ENCODE assay signal across 8 mouse cellular contexts in the genomic region with DNA sequence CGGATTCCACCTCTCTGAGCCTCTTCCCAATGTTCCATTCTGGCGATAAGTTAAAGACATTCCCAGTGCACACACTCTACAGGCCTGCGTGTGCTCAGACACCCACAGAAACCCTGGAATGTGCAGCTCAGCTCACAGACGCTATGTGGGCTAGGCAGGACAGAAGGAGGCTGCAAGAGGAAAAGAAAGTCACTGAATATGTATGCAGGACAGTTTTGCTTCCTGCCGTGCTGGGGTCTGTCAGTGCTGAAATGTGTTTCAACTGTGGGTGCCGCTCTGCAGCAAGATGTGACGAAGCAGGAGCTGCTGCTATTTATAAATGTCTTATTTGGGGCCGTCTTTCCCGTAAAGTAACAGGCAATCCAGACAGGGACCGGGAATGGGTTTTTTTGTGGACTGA. TPM values are rescaled to one million over a fixed set of nuclear protein-coding genes. Genes with fewer than 3 reads are reported as not detected.
A peak's percentile ranks its signal among the peaks of the same experiment; 100 is the strongest.
DNase-seq lines count a peak whose midpoint lies in the region; ATAC-seq lines count a peak whose summit lies in the region.
"Had no signal": no experiment of that assay in that cellular context is flagged by ENCODE, and none has a peak within 500 bp of the region (broad histone marks: within the 10 kb centered on the region; RNA-seq: fewer than 3 reads in every experiment).

No protein-coding gene starts in this region.

- no peaks in the 10 kb centered on the region for H3K27me3 ChIP-seq in limb, embryonic 15.5 days
- no peaks in the 10 kb centered on the region for H3K27me3 ChIP-seq in limb, embryonic 10.5 days (ENCODE audit: low read depth, poor library complexity, severe bottlenecking)
- no peaks in the 10 kb centered on the region for H3K27me3 ChIP-seq in midbrain, embryonic 10.5 days (ENCODE audit: low read depth, poor library complexity, severe bottlenecking)

- no peak for DNase-seq in limb, embryonic 10.5 days (ENCODE audit: low spot score)
- peak; percentile 57 to 77 for DNase-seq in frontal cortex, postnatal 10 days (ENCODE audit: low spot score in 2 of 2)
- DNase-seq in layer of hippocampus, adult 9-11 months, result peak; percentile 90
- peak; percentile 80 to 92 for DNase-seq in right cerebral cortex, postnatal 36 days (ENCODE audit: low spot score in 2 of 2)
- DNase-seq in B cell, adult 2 months, result no peak
- DNase-seq in midbrain, embryonic 10.5 days (ENCODE audit: low spot score), result no peak
- DNase-seq: gastrocnemius, postnatal 14 days had no signal

- H3K4me3 ChIP-seq in limb, embryonic 15.5 days, result no peak overlapping the region
- no peak overlapping the region for H3K4me3 ChIP-seq in limb, embryonic 10.5 days
- H3K4me3 ChIP-seq in midbrain, embryonic 10.5 days, result no peak overlapping the region

- WGBS in limb, embryonic 15.5 days, result 60% methylated on average over 10 of the region's 10 CpGs
- WGBS in limb, embryonic 10.5 days, result 85% methylated on average over 10 of the region's 10 CpGs
- WGBS in midbrain, embryonic 10.5 days, result 78% methylated on average over 10 of the region's 10 CpGs

- no peaks in the 10 kb centered on the region for H3K36me3 ChIP-seq in limb, embryonic 15.5 days
- H3K36me3 ChIP-seq in limb, embryonic 10.5 days, result peaks cover 9% of the 10 kb centered on the region; the same call in 1 of the 2 replicates
- peaks cover 19% of the 10 kb centered on the region for H3K36me3 ChIP-seq in midbrain, embryonic 10.5 days

- no peak overlapping the region for H3K4me2 ChIP-seq in limb, embryonic 15.5 days

- H3K9me3 ChIP-seq in limb, embryonic 15.5 days, result no peaks in the 10 kb centered on the region
- no peaks in the 10 kb centered on the region for H3K9me3 ChIP-seq in limb, embryonic 10.5 days (replicated peaks)
- no peaks in the 10 kb centered on the region for H3K9me3 ChIP-seq in midbrain, embryonic 10.5 days (replicated peaks)

- peaks cover 32% of the 10 kb centered on the region for H3K4me1 ChIP-seq in limb, embryonic 15.5 days
- peaks cover 20% of the 10 kb centered on the region; the same call in 1 of the 2 replicates for H3K4me1 ChIP-seq in limb, embryonic 10.5 days
- peaks cover 25% of the 10 kb centered on the region for H3K4me1 ChIP-seq in midbrain, embryonic 10.5 days

- no peak for ATAC-seq in limb, embryonic 15.5 days (ENCODE audit: insufficient number of reproducible peaks, low FRiP score, low TSS enrichment, low read depth)

- H3K27ac ChIP-seq in limb, embryonic 15.5 days, result peak overlapping the region; percentile 28; the same call in 1 of the 2 replicates
- H3K27ac ChIP-seq in limb, embryonic 10.5 days, result no peak overlapping the region
- no peak overlapping the region for H3K27ac ChIP-seq in midbrain, embryonic 10.5 days (replicated peaks)

- H3K9ac ChIP-seq in limb, embryonic 15.5 days, result no peak overlapping the region

RNA-seq across cellular contexts. Expression of a gene that starts 25.4 kb away (rescaled TPM):
- polyA plus RNA-seq in limb, embryonic 15.5 days (2015; fragmentation: Nextera tagmentation; extraction: Ambion mirVana), result 64.9 and 69.1 TPM in 2 replicates
- 138 and 172 TPM in 2 replicates for polyA plus RNA-seq in limb, embryonic 10.5 days (2016; fragmentation: Nextera tagmentation; extraction: Ambion mirVana)
- 101 and 109 TPM in 2 replicates for polyA plus RNA-seq in midbrain, embryonic 10.5 days (2016; fragmentation: Nextera tagmentation; extraction: Ambion mirVana)

RNA-seq across cellular contexts. Expression of a gene that starts 48.5 kb away (rescaled TPM):
- 92.8 and 104 TPM in 2 replicates for polyA plus RNA-seq in limb, embryonic 15.5 days (2015; fragmentation: Nextera tagmentation; extraction: Ambion mirVana)
- 60.9 and 64.4 TPM in 2 replicates for polyA plus RNA-seq in limb, embryonic 10.5 days (2016; fragmentation: Nextera tagmentation; extraction: Ambion mirVana)
- 85.4 and 87.1 TPM in 2 replicates for polyA plus RNA-seq in midbrain, embryonic 10.5 days (2016; fragmentation: Nextera tagmentation; extraction: Ambion mirVana)

Comparison
In these comparisons a context has a peak if more than half of its experiments do, and no peak if none do; other contexts are left out.
1. DNase-seq: peak in frontal cortex, postnatal 10 days (2 of 2), layer of hippocampus, adult 9-11 months (single experiment) and right cerebral cortex, postnatal 36 days (2 of 2); none in limb, embryonic 10.5 days (single experiment), B cell, adult 2 months (0 of 2) and midbrain, embryonic 10.5 days (single experiment).